Mouse (Mus musculus): ENCODE data around the gene Olfr159.

- TF ChIP-seq CTCF (IDR thresholded peaks at IDR 0.05 in 2 of 3, conservative IDR thresholded peaks at IDR 0.05 in 1 of 3; ENCODE audit: control insufficient read depth in 1 of 3, insufficient read depth in 1 of 3, low read depth in 2 of 3, low read length in 3 of 3, poor library complexity in 1 of 3, severe bottlenecking in 1 of 3) (no peak), POLR2A (IDR thresholded peaks at IDR 0.05; ENCODE audit: control insufficient read depth in 1 of 2, insufficient read depth in 1 of 2, low read depth in 1 of 2, low read length in 2 of 2, poor library complexity in 1 of 2) (no peak)
Observed at GRCm38 (mm10) chr4:43741526-43741925, 29.3 kb downstream of the Olfr159 start.

Measured in MEL (cell line).